Mouse (Mus musculus) hindbrain, embryonic 10.5 days (tissue): ENCODE results near the gene Gcc2. TPM values are rescaled to one million over a fixed set of nuclear protein-coding genes. Genes with fewer than 3 reads are reported as not detected.
"Not testable (repeated sequence)": the region's sequence is repeated elsewhere in the genome, so short reads cannot be mapped to it uniquely, and the experiment has no call there.

Source experiments
- DNase-seq: peaks from one replicate; pipeline ENCODE4 v3.0.0-alpha.2; 2017; ENCODE audit warnings: low spot score
- H3K27ac ChIP-seq: fragments of 300-500 bp; sonication (generic); 2 replicates; pipeline ENCODE4 v1.5.1; 2016; ENCODE audit warnings: mild to moderate bottlenecking, moderate library complexity
- H3K27me3 ChIP-seq: fragments of 300-500 bp; sonication (generic); 2 replicates; pipeline ENCODE4 v1.6.1; 2016; ENCODE audit warnings: mild to moderate bottlenecking; ENCODE audit not compliant: poor library complexity, insufficient read depth, severe bottlenecking
- H3K36me3 ChIP-seq: fragments of 300-500 bp; sonication (generic); 2 replicates; pipeline ENCODE4 v1.6.1; 2016; ENCODE audit warnings: mild to moderate bottlenecking, moderate library complexity
- H3K4me1 ChIP-seq: fragments of 300-500 bp; sonication (generic); replicated peaks from 2 replicates; pipeline ENCODE4 v1.6.1; 2016; ENCODE audit warnings: mild to moderate bottlenecking
- H3K4me3 ChIP-seq: fragments of 300-500 bp; sonication (generic); 2 replicates; pipeline ENCODE4 v1.5.1; 2016; ENCODE audit warnings: mild to moderate bottlenecking, moderate library complexity
- H3K9me3 ChIP-seq: fragments of 300-500 bp; sonication (generic); 2 replicates; pipeline ENCODE4 v1.6.1; 2016; ENCODE audit warnings: mild to moderate bottlenecking, moderate library complexity
- WGBS: fragments of 180-500 bp; shearing (Covaris S2); methylation state at CpG from one replicate; pipeline ENCODE4 v1.1.7; 2016; 5-methylcytosine and 5-hydroxymethylcytosine counted together
- polyA plus RNA-seq: library from polyadenylated mRNA; unstranded; fragments of >200 nt; fragmentation: Nextera tagmentation; extraction: Ambion mirVana; gene quantifications from 2 replicates; pipeline ENCODE4 v1.2.1, GENCODE M21; 2016

The Gcc2 gene
- polyA plus RNA-seq, 1 experiment from 2014 or later = 31.7 TPM

- H3K27me3 ChIP-seq, H3K4me1 ChIP-seq, H3K36me3 ChIP-seq, H3K27ac ChIP-seq, H3K4me3 ChIP-seq, DNase-seq: not testable (repeated sequence)
- H3K9me3 ChIP-seq = peaks cover 13% of the 10 kb centered on the region
- 84% methylated on average over 4 of the region's 6 CpGs for WGBS
Observed at GRCm38 (mm10) chr10:58223161-58223560, 32.1 kb upstream of the Gcc2 start.

DNA sequence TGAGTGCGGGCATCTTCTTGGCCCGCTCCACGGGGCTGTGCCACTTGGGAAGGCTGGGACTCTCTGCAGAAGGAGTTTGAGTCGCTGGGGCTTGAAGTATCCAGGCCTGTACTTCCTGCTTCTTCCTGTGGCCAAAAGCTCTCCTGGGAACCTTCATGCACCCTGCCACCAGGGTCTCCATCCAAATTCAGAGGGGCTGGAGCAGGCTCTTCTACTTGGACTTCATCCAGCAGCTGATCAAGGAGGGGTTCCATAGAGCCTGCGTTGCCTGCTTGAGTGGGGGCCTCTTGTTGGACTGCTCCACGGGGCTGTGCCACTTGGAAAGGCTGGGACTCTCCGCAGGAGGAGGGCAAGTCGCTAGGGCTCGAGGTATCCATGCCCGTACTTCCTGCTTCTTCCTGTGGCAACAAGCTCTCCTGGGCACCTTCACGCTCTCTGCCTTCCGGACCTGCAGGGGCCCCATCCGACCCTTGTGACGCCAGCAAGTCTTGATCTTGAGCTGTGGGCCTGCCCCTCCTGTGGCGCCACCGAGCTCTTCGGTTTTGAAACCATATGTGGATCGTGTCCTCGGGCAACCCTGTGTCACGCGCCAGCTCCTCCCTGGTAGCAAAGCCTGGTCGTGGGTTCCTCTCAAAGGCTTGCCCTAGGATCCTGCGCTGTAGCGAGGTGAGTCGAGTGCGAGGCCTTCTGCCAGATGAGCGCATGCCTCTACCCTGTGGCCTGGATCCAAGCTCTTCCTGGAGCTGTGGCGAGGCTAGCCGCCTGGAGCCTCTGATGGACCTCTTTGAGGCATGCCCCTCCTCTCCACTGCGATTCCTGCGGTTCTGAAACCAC is 31.1 kb upstream of the Gcc2 start:
- not testable (repeated sequence) for H3K4me1 ChIP-seq, H3K36me3 ChIP-seq, H3K27ac ChIP-seq, H3K27me3 ChIP-seq, H3K4me3 ChIP-seq
- H3K9me3 ChIP-seq = peaks cover 13% of the 10 kb centered on the region
- peak; percentile 43 for DNase-seq
- 85% methylated on average over 31 of the region's 31 CpGs for WGBS

- not testable (repeated sequence) for H3K4me1 ChIP-seq, H3K4me3 ChIP-seq, H3K36me3 ChIP-seq, H3K27me3 ChIP-seq, H3K27ac ChIP-seq
- WGBS = 85% methylated on average over 18 of the region's 18 CpGs
- peak; percentile 18 for DNase-seq
- H3K9me3 ChIP-seq = peaks cover 13% of the 10 kb centered on the region
Observed at GRCm38 (mm10) chr10:58224827-58225785, 30.2 kb upstream of the Gcc2 start, which contains the start of gene AW822073. AW822073 (minus strand) TSS chr10:58224930.

GRCm38 (mm10) chr10:58226357-58226756 is 28.9 kb upstream of the Gcc2 start:
- DNase-seq = peak; percentile 11
- not testable (repeated sequence) for H3K27me3 ChIP-seq, H3K4me1 ChIP-seq, H3K4me3 ChIP-seq, H3K36me3 ChIP-seq, H3K27ac ChIP-seq
- WGBS = 79% methylated on average over 4 of the region's 4 CpGs
- peaks cover 13% of the 10 kb centered on the region for H3K9me3 ChIP-seq

GRCm38 (mm10) chr10:58227798-58228197 is 27.5 kb upstream of the Gcc2 start:
- 84% methylated on average over 2 of the region's 6 CpGs for WGBS
- H3K36me3 ChIP-seq, H3K4me3 ChIP-seq, DNase-seq, H3K27ac ChIP-seq, H3K4me1 ChIP-seq, H3K27me3 ChIP-seq: not testable (repeated sequence)
- peaks cover 22% of the 10 kb centered on the region for H3K9me3 ChIP-seq

GRCm38 (mm10) chr10:58230021-58230420 is 25.3 kb upstream of the Gcc2 start:
- H3K27me3 ChIP-seq, DNase-seq, H3K27ac ChIP-seq, H3K36me3 ChIP-seq, H3K4me3 ChIP-seq, H3K4me1 ChIP-seq: not testable (repeated sequence)
- WGBS = 54% methylated on average over 3 of the region's 3 CpGs
- H3K9me3 ChIP-seq = peaks cover 23% of the 10 kb centered on the region

GRCm38 (mm10) chr10:58231088-58231487 is 24.2 kb upstream of the Gcc2 start:
- not testable (repeated sequence) for H3K4me1 ChIP-seq, DNase-seq, H3K4me3 ChIP-seq, H3K27ac ChIP-seq, H3K36me3 ChIP-seq, H3K27me3 ChIP-seq
- 82% methylated on average over 5 of the region's 7 CpGs for WGBS
- peaks cover 33% of the 10 kb centered on the region for H3K9me3 ChIP-seq

- not testable (repeated sequence) for H3K27ac ChIP-seq, H3K36me3 ChIP-seq, H3K4me3 ChIP-seq, H3K4me1 ChIP-seq, H3K27me3 ChIP-seq
- H3K9me3 ChIP-seq = peaks cover 36% of the 10 kb centered on the region
- DNase-seq = peak; percentile 64
- 88% methylated on average over 35 of the region's 35 CpGs for WGBS
Observed at GRCm38 (mm10) chr10:58231779-58232640, 23.3 kb upstream of the Gcc2 start.

- H3K4me1 ChIP-seq, H3K27me3 ChIP-seq, H3K36me3 ChIP-seq, H3K4me3 ChIP-seq, DNase-seq, H3K27ac ChIP-seq: not testable (repeated sequence)
- 89% methylated on average over 8 of the region's 8 CpGs for WGBS
- peaks cover 39% of the 10 kb centered on the region for H3K9me3 ChIP-seq
Observed at GRCm38 (mm10) chr10:58232641-58232969, 22.7 kb upstream of the Gcc2 start, which contains the start of gene Duxf3. Duxf3 (minus strand) TSS chr10:58232675.

GRCm38 (mm10) chr10:58233054-58233739 is 22.1 kb upstream of the Gcc2 start:
- not testable (repeated sequence) for H3K4me3 ChIP-seq, DNase-seq
- 81% methylated on average over 10 of the region's 10 CpGs for WGBS

DNA sequence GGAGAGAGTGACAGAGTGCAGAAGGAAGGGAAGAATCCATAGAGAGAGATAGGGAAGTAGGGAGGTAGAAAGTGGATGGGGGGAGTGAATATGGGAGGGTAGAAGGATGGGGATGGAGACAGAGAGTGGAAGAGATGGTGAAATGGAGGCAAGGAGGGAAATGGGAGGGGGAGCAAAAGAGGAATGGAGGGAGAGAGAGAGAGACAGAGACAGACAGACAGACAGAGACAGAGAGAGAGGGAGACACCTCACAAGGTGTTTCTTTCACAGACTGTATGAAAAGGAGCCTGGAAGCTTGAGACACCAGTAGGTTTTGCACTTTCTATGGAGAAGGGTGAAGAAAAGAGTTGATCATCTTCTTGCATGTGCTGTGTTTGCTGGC is 21.6 kb upstream of the Gcc2 start:
- DNase-seq, H3K27me3 ChIP-seq, H3K4me3 ChIP-seq, H3K27ac ChIP-seq, H3K4me1 ChIP-seq, H3K36me3 ChIP-seq: not testable (repeated sequence)
- H3K9me3 ChIP-seq = peaks cover 44% of the 10 kb centered on the region

More at GRCm38 (mm10) chr10:58233054-58233739, 22.1 kb upstream of the Gcc2 start:
- H3K27me3 ChIP-seq, H3K4me1 ChIP-seq, H3K27ac ChIP-seq, H3K36me3 ChIP-seq: not testable (repeated sequence)
- peaks cover 41% of the 10 kb centered on the region for H3K9me3 ChIP-seq

- H3K27me3 ChIP-seq, H3K36me3 ChIP-seq, H3K27ac ChIP-seq, H3K4me1 ChIP-seq, DNase-seq, H3K4me3 ChIP-seq: not testable (repeated sequence)
- 84% methylated on average over 4 of the region's 4 CpGs for WGBS
- H3K9me3 ChIP-seq = peaks cover 47% of the 10 kb centered on the region
Observed at GRCm38 (mm10) chr10:58234985-58235384, 20.3 kb upstream of the Gcc2 start.
